Mouse (Mus musculus) CH12.LX (cell line): Measurements from ENCODE around the gene Zfp868. TPM values are rescaled to one million over a fixed set of nuclear protein-coding genes. Genes with fewer than 3 reads are reported as not detected.
"Not testable (repeated sequence)": the region's sequence is repeated elsewhere in the genome, so short reads cannot be mapped to it uniquely, and the experiment has no call there.

Source experiments
- DNase-seq: peaks from one replicate; pipeline ENCODE4 v3.0.0-alpha.2; 2013; ENCODE audit errors: extremely low read depth
- H3K27ac ChIP-seq: 2 replicates; pipeline ENCODE4 v1.5.1; 2012; ENCODE audit warnings: low read depth, mild to moderate bottlenecking, control low read depth, moderate library complexity; ENCODE audit not compliant: insufficient read depth
- H3K27me3 ChIP-seq: replicated peaks from 2 replicates; pipeline ENCODE3; 2012; ENCODE audit warnings: inconsistent platforms
- H3K36me3 ChIP-seq, 2 experiments: replicated peaks in 1 of 2; 2 replicates each; pipeline versions ENCODE3 to v1.6.1; 2012; ENCODE audit warnings: inconsistent platforms in 1 of 2, low read length in 1 of 2, mild to moderate bottlenecking in 1 of 2, mixed read lengths in 1 of 2, moderate library complexity in 1 of 2; ENCODE audit not compliant: control insufficient read depth in 1 of 2, insufficient read depth in 1 of 2
- H3K4me1 ChIP-seq, 2 experiments: 2 replicates each; pipeline ENCODE4 v1.6.1; 2012; ENCODE audit warnings: inconsistent platforms in 1 of 2, moderate library complexity in 1 of 2; ENCODE audit not compliant: insufficient read depth in 2 of 2, control insufficient read depth in 1 of 2
- H3K4me2 ChIP-seq: 2 replicates; pipeline ENCODE4 v1.6.1; 2012; ENCODE audit warnings: low read depth, mild to moderate bottlenecking, control low read depth; ENCODE audit not compliant: poor library complexity, insufficient read depth, severe bottlenecking
- H3K4me3 ChIP-seq, 3 experiments: fragments of 150-350 bp in 1 of 3; sonication (generic) in 1 of 3; replicated peaks in 1 of 3; 2 replicates each; pipeline versions ENCODE3 to v1.5.1; 2011 to 2012; ENCODE audit warnings: low read depth in 2 of 3, low read length in 2 of 3, mild to moderate bottlenecking in 2 of 3, moderate library complexity in 2 of 3, control low read depth in 1 of 3, improper control_type of control experiment in 1 of 3, inconsistent platforms in 1 of 3, mixed read lengths in 1 of 3; ENCODE audit not compliant: poor library complexity in 1 of 3
- H3K79me2 ChIP-seq: replicated peaks from 2 replicates; pipeline ENCODE4 v1.6.1; 2012; ENCODE audit warnings: mild to moderate bottlenecking, moderate library complexity; ENCODE audit not compliant: control insufficient read depth, poor library complexity, insufficient read depth, severe bottlenecking; ENCODE audit errors: extremely low read depth
- H3K9ac ChIP-seq: 2 replicates; pipeline ENCODE4 v1.6.1; 2012; ENCODE audit warnings: low read depth, mild to moderate bottlenecking, control low read depth, moderate library complexity; ENCODE audit not compliant: insufficient read depth
- H3K9me3 ChIP-seq: replicated peaks from 2 replicates; pipeline ENCODE3; 2012; ENCODE audit warnings: low read length, inconsistent platforms, mixed read lengths
- CTCF ChIP-seq, 2 experiments: IDR thresholded peaks in 1 of 2; conservative IDR thresholded peaks in 1 of 2; 2 replicates each; pipeline ENCODE4 v1.5.1; 2011 to 2012; ENCODE audit warnings: low read depth in 2 of 2, low read length in 2 of 2, improper control_type of control experiment in 1 of 2, inconsistent platforms in 1 of 2, mild to moderate bottlenecking in 1 of 2, moderate library complexity in 1 of 2
- HCFC1 ChIP-seq: IDR thresholded peaks from 2 replicates; pipeline ENCODE4 v1.6.1; 2012; ENCODE audit warnings: low read depth, mild to moderate bottlenecking, inconsistent platforms, low read length, improper control_type of control experiment
- IRF4 ChIP-seq: IDR thresholded peaks from 2 replicates; pipeline ENCODE4 v1.6.1; 2014; ENCODE audit warnings: low read depth, mild to moderate bottlenecking, inconsistent platforms, low read length, improper control_type of control experiment
- JUN ChIP-seq: IDR thresholded peaks from 2 replicates; pipeline ENCODE4 v1.6.1; 2011; ENCODE audit warnings: low read depth, mild to moderate bottlenecking, low read length, improper control_type of control experiment, moderate library complexity; ENCODE audit not compliant: insufficient read depth
- KAT2A ChIP-seq: IDR thresholded peaks from 2 replicates; pipeline ENCODE4 v1.6.1; 2012; ENCODE audit warnings: low read length, improper control_type of control experiment, inconsistent platforms; ENCODE audit not compliant: insufficient replicate concordance
- MAFK ChIP-seq: IDR thresholded peaks from 2 replicates; pipeline ENCODE4 v1.6.1; 2011; ENCODE audit warnings: low read length, improper control_type of control experiment; ENCODE audit not compliant: insufficient replicate concordance
- MAX ChIP-seq: IDR thresholded peaks from 2 replicates; pipeline ENCODE4 v1.6.1; 2011; ENCODE audit warnings: low read length, improper control_type of control experiment
- MYC ChIP-seq: IDR thresholded peaks from 2 replicates; pipeline ENCODE4 v1.6.1; 2011; ENCODE audit warnings: low read depth, mild to moderate bottlenecking, improper control_type of control experiment, low read length
- RCOR1 ChIP-seq: conservative IDR thresholded peaks from 2 replicates; pipeline ENCODE4 v1.6.1; 2012; ENCODE audit warnings: low read depth, mild to moderate bottlenecking, inconsistent platforms, low read length, improper control_type of control experiment
- SMC3 ChIP-seq: IDR thresholded peaks from 2 replicates; pipeline ENCODE4 v1.6.1; 2011; ENCODE audit warnings: low read depth, low read length, improper control_type of control experiment
- ZNF384 ChIP-seq: IDR thresholded peaks from 2 replicates; pipeline ENCODE4 v1.6.1; 2012; ENCODE audit warnings: low read depth, low read length, improper control_type of control experiment, inconsistent platforms
- dilution Hi-C: fragments of 300-500 bp; cut with MboI; formaldehyde crosslinking; loops from 2 replicates; pipeline ENCODE4 v1.14.3; 2020; ENCODE audit warnings: low sequenced_read_pairs; ENCODE audit not compliant: extremely low pct_unique_long_range_greater_than_20kb, extremely low pct_ligation_motif_present
- in situ Hi-C: fragments of 300-500 bp; cut with MboI; formaldehyde crosslinking; loops from 3 replicates; pipeline ENCODE4 v1.14.3; 2019; ENCODE audit warnings: low sequenced_read_pairs, low pct_ligation_motif_present, low pct_unique_long_range_greater_than_20kb, mixed read lengths
- polyA plus RNA-seq: library from polyadenylated mRNA; unstranded; fragments of >175 nt; gene quantifications from 2 replicates; pipeline ENCODE4 v1.2.1, GENCODE M21; 2012; ENCODE audit warnings: low read depth; ENCODE audit not compliant: insufficient read length
- total RNA-seq, 2 experiments: library from RNA; depleted of rRNA; stranded (reverse); fragments of 300-350 nt in 1 of 2; fragments of >200 nt in 1 of 2; gene quantifications; 2 replicates each; pipeline ENCODE4 v1.2.3; 2012 to 2014

Zfp868 gene
- total and polyA plus RNA-seq, 3 experiments = 7.7 to 16.2 (median 12.3) TPM

- in situ Hi-C loops = no loop called here
- H3K9ac ChIP-seq = no peak overlapping the region
- H3K27ac ChIP-seq = no peak overlapping the region
- H3K4me2 ChIP-seq = peak overlapping the region; percentile 86
- H3K4me1 ChIP-seq = peaks cover 3 to 5% of the 10 kb centered on the region in 2 experiments
- DNase-seq = no peak
- H3K9me3 ChIP-seq = peaks cover 3% of the 10 kb centered on the region
- H3K27me3 ChIP-seq = peaks cover 12% of the 10 kb centered on the region
- H3K36me3 ChIP-seq = no peaks in the 10 kb centered on the region
- TF ChIP-seq RCOR1 (no peak), ZNF384 (peak; percentile 52; the same call in 1 of the 2 replicates)
- dilution Hi-C loops = no loop called here
- H3K4me3 ChIP-seq = peak overlapping the region in 1 of 3 experiments; percentile 72
- H3K79me2 ChIP-seq = no peaks in the 10 kb centered on the region
Measured at GRCm38 (mm10) chr8:69653808-69654357, 28.5 kb upstream of the Zfp868 start.

- Histone ChIP-seq H3K36me3 (peaks cover 21 to 57% of the 10 kb centered on the region in 2 experiments), H3K4me2 (no peak overlapping the region)
- in situ Hi-C loops = no loop called here
- dilution Hi-C loops = no loop called here
- TF ChIP-seq JUN (no peak), KAT2A (no peak), HCFC1 (no peak), MAX (no peak), MAFK (peak; percentile 45; the same call in 1 of the 2 replicates), SMC3 (no peak), MYC (no peak), IRF4 (no peak)
- TF ChIP-seq, all 38 proteins: peak for 1
- Histone ChIP-seq H3K9ac (no peak overlapping the region), H3K9me3 (no peaks in the 10 kb centered on the region), H3K27me3 (no peaks in the 10 kb centered on the region), H3K79me2 (peaks cover 2% of the 10 kb centered on the region; the same call in 1 of the 2 replicates), H3K27ac (no peak overlapping the region), H3K4me3 (no peak overlapping the region), H3K4me1 (peaks cover 5 to 16% of the 10 kb centered on the region in 2 experiments)
- DNase-seq = no peak
Measured at GRCm38 (mm10) chr8:69618078-69618477, 7.3 kb downstream of the Zfp868 start.

- peak; percentile 29 for DNase-seq
- TF ChIP-seq KAT2A (no peak), RCOR1 (no peak), CTCF (conservative IDR thresholded peaks at IDR 0.05 in 1 of 2, IDR thresholded peaks at IDR 0.05 in 1 of 2; ENCODE audit: low read depth in 2 of 2, low read length in 2 of 2) (peak; percentile 56 to 61), MAX (no peak)
- in situ Hi-C loops = no loop called here
- Histone ChIP-seq H3K36me3 (peaks cover 36 to 78% of the 10 kb centered on the region in 2 experiments), H3K9me3 (no peaks in the 10 kb centered on the region), H3K79me2 (no peaks in the 10 kb centered on the region), H3K4me3 (no peak overlapping the region), H3K9ac (no peak overlapping the region), H3K4me2 (no peak overlapping the region), H3K27me3 (no peaks in the 10 kb centered on the region), H3K4me1 (peaks cover 5 to 9% of the 10 kb centered on the region in 2 experiments), H3K27ac (no peak overlapping the region)
- dilution Hi-C loops = no loop called here
Measured at GRCm38 (mm10) chr8:69614687-69615086, 10.7 kb downstream of the Zfp868 start.

- H3K4me1 ChIP-seq = not testable (repeated sequence)
Measured at GRCm38 (mm10) chr8:69597598-69597997, 27.8 kb downstream of the Zfp868 start.

More at GRCm38 (mm10) chr8:69597598-69597997, 27.8 kb downstream of the Zfp868 start:
- H3K9ac ChIP-seq, in situ Hi-C loops, DNase-seq, H3K4me2 ChIP-seq, dilution Hi-C loops, H3K36me3 ChIP-seq, H3K79me2 ChIP-seq, H3K4me3 ChIP-seq, H3K27ac ChIP-seq, H3K27me3 ChIP-seq, H3K9me3 ChIP-seq: not testable (repeated sequence)
